Mouse (Mus musculus) ES-Bruce4 (cell line): ENCODE measurements at regions not wholly inside any gene's neighbourhood (a gene's known extent, or its start where the extent isn't known, plus 50 kb on each side); places are given as distances from the start of the nearest gene placed in this dataset.

Source experiments
- H3K27ac ChIP-seq: 2 replicates; pipeline ENCODE4 v1.5.1; 2012; ENCODE audit warnings: low read length, inconsistent platforms; ENCODE audit not compliant: insufficient read depth
- H3K27me3 ChIP-seq: 2 replicates; pipeline ENCODE4 v1.6.1; 2012; ENCODE audit warnings: mild to moderate bottlenecking, low read length, inconsistent platforms; ENCODE audit not compliant: control insufficient read depth, poor library complexity, insufficient read depth, severe bottlenecking
- H3K36me3 ChIP-seq: 2 replicates; pipeline ENCODE4 v1.6.1; 2012; ENCODE audit warnings: inconsistent platforms, mild to moderate bottlenecking, low read length, moderate library complexity; ENCODE audit not compliant: control insufficient read depth, poor library complexity, insufficient read depth, severe bottlenecking
- H3K4me1 ChIP-seq: one replicate; pipeline ENCODE4 v1.8.1; 2011; ENCODE audit warnings: low read length; ENCODE audit not compliant: control insufficient read depth, insufficient read depth
- H3K4me3 ChIP-seq: 2 replicates; pipeline ENCODE4 v1.5.1; 2011; ENCODE audit warnings: low read depth, mild to moderate bottlenecking, low read length
- H3K9ac ChIP-seq: 2 replicates; pipeline ENCODE4 v1.6.1; 2012; ENCODE audit warnings: low read depth, mild to moderate bottlenecking, inconsistent platforms; ENCODE audit not compliant: poor library complexity, severe bottlenecking
- H3K9me3 ChIP-seq: replicated peaks from 2 replicates; pipeline ENCODE4 v1.6.1; 2012; ENCODE audit warnings: mild to moderate bottlenecking, low read length, inconsistent platforms; ENCODE audit not compliant: control insufficient read depth, poor library complexity, insufficient read depth, severe bottlenecking
- EP300 ChIP-seq: IDR thresholded peaks from 2 replicates; pipeline ENCODE4 v1.6.1; 2011; ENCODE audit warnings: low read depth, low read length; ENCODE audit not compliant: insufficient read depth
- POLR2A ChIP-seq: IDR thresholded peaks from one replicate; pipeline ENCODE4 v1.8.1; 2011; ENCODE audit warnings: low read length; ENCODE audit not compliant: insufficient read depth

- TF ChIP-seq EP300, result no peak
- no peak for TF ChIP-seq POLR2A
- Histone ChIP-seq H3K27me3 (no peaks in the 10 kb centered on the region), H3K9me3 (no peaks in the 10 kb centered on the region), H3K27ac (no peak overlapping the region), H3K4me1 (peaks cover 2% of the 10 kb centered on the region), H3K9ac (no peak overlapping the region), H3K4me3 (no peak overlapping the region), H3K36me3 (no peaks in the 10 kb centered on the region)
These were observed 374.6 kb downstream of the Gm49356 start for GRCm38 (mm10) chr15:59263433-59264328.
